Mouse (Mus musculus) olfactory bulb, adult 2 months (tissue): ENCODE measurements around the gene March1.

Source experiments
- CTCF ChIP-seq: fragments of 200-500 bp; IDR thresholded peaks from 2 replicates; pipeline ENCODE4 v1.5.1; 2012; ENCODE audit warnings: low read depth, mild to moderate bottlenecking, low read length, moderate library complexity; ENCODE audit not compliant: insufficient read depth
- POLR2A ChIP-seq: fragments of 200-500 bp; IDR thresholded peaks from 2 replicates; pipeline ENCODE4 v1.6.1; 2012; ENCODE audit warnings: mild to moderate bottlenecking, low read depth, low read length, moderate library complexity; ENCODE audit not compliant: insufficient read depth

GRCm38 (mm10) chr8:65976905-65977304 is 359.2 kb downstream of the March1 start:
- TF ChIP-seq CTCF (no peak), POLR2A (no peak)
